Mouse (Mus musculus): ENCODE results near the gene Adamts12.

DNA sequence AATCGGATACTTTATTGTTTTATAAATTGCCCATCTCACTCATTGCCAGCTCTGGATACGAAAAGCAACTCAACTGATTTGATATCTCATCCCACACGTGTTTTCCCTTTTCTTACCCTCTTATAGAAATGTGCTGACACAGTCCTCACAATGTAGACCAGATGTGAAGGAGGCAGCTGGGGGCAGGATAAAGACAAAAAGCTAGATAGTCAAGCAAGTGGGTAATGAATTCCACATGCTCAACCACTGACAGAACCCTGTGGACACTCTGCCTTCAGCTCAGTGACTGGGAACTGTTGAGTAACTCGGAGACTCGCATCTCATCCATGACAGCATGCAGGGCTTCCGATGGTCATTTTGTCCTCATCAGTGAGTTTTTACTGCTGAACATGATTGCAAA is 146.4 kb downstream of the Adamts12 start:
- TF ChIP-seq GATA1 (IDR thresholded peaks at IDR 0.05; ENCODE audit: borderline replicate concordance, low read length) (no peak), FLI1 (IDR thresholded peaks at IDR 0.05; ENCODE audit: low read length) (no peak)

Data from megakaryocyte, embryonic 14.5 days (primary cell).